Mouse (Mus musculus) limb, embryonic 13.5 days (tissue): ENCODE results near the gene Ncor1. TPM values are rescaled to one million over a fixed set of nuclear protein-coding genes. Genes with fewer than 3 reads are reported as not detected.

ENCODE experiments used
- ATAC-seq: fragments of 200-750 bp; cut with Nextera tagmentation; 2 replicates; pipeline ENCODE4 v1.8.0; 2017; ENCODE audit warnings: low read depth, moderate number of reproducible peaks, moderate TSS enrichment; ENCODE audit not compliant: low FRiP score
- H3K27ac ChIP-seq: fragments of 300-500 bp; sonication (generic); 2 replicates; pipeline ENCODE4 v1.5.1; 2015; ENCODE audit warnings: inconsistent platforms, mild to moderate bottlenecking, moderate library complexity
- H3K27me3 ChIP-seq: fragments of 300-500 bp; sonication (generic); 2 replicates; pipeline ENCODE4 v1.6.1; 2015; ENCODE audit warnings: mild to moderate bottlenecking, inconsistent platforms
- H3K36me3 ChIP-seq: fragments of 300-500 bp; sonication (generic); 2 replicates; pipeline ENCODE4 v1.6.1; 2015; ENCODE audit warnings: inconsistent platforms, mild to moderate bottlenecking, moderate library complexity
- H3K4me1 ChIP-seq: fragments of 300-500 bp; sonication (generic); 2 replicates; pipeline ENCODE4 v1.6.1; 2015; ENCODE audit warnings: inconsistent platforms
- H3K4me2 ChIP-seq: fragments of 300-500 bp; sonication (generic); replicated peaks from 2 replicates; pipeline ENCODE4 v1.6.1; 2015; ENCODE audit warnings: inconsistent platforms, mild to moderate bottlenecking, moderate library complexity
- H3K4me3 ChIP-seq: fragments of 300-500 bp; sonication (generic); 2 replicates; pipeline ENCODE4 v1.5.1; 2015; ENCODE audit warnings: moderate library complexity, mild to moderate bottlenecking, inconsistent platforms
- H3K9ac ChIP-seq: fragments of 300-500 bp; sonication (generic); 2 replicates; pipeline ENCODE4 v1.6.1; 2015; ENCODE audit warnings: mild to moderate bottlenecking, inconsistent platforms
- H3K9me3 ChIP-seq: fragments of 300-500 bp; sonication (generic); 2 replicates; pipeline ENCODE4 v1.6.1; 2016; ENCODE audit warnings: inconsistent platforms
- WGBS: fragments of 180-500 bp; shearing (Covaris S2); methylation state at CpG from one replicate; pipeline ENCODE4 v1.1.7; 2015; 5-methylcytosine and 5-hydroxymethylcytosine counted together
- polyA plus RNA-seq: library from polyadenylated mRNA; unstranded; fragments of >200 nt; fragmentation: Nextera tagmentation; extraction: Ambion mirVana; gene quantifications from 2 replicates; pipeline ENCODE4 v1.2.1, GENCODE M21; 2015

The Ncor1 gene
- polyA plus RNA-seq: 170 and 173 TPM in 2 replicates

DNA sequence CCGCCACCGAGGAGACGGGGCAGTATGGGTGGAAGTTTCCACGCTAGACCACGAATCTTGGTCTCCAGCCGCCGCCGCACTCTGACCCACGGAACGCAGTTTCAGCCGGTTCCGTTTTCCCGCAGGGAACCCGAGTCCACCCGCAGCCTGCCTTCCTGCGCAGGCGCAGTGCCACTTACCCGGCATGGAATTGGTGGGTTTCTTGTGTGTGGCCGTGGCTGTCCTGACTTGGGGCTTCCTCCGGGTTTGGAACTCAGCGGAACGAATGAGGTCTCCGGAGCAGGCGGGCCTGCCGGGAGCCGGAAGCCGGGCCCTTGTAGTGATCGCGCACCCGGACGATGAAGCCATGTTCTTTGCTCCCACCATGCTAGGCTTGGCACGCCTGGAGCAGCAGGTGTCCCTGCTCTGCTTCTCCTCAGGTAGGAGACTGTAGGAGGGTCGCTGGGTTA lies at the start of gene Ncor1, which contains the start of gene Pigl:
Ncor1 (minus strand) TSS at position 266 of the 449 bp plus-strand sequence.
Pigl (plus strand) TSS at position 185 of the 449 bp plus-strand sequence.
- WGBS: 0% methylated on average over 33 of the region's 33 CpGs
- Histone ChIP-seq H3K9ac (peak within 1 kb of the TSS; percentile 99), H3K4me3 (peak within 1 kb of the TSS; percentile 88), H3K4me2 (peak within 1 kb of the TSS; percentile 79), H3K36me3 (no peaks in the 10 kb centered on the region), H3K27me3 (no peaks in the 10 kb centered on the region), H3K9me3 (no peaks in the 10 kb centered on the region), H3K4me1 (peaks cover 18% of the 10 kb centered on the region), H3K27ac (peak within 1 kb of the TSS; percentile 97)
- peak; percentile 57 for ATAC-seq

DNA sequence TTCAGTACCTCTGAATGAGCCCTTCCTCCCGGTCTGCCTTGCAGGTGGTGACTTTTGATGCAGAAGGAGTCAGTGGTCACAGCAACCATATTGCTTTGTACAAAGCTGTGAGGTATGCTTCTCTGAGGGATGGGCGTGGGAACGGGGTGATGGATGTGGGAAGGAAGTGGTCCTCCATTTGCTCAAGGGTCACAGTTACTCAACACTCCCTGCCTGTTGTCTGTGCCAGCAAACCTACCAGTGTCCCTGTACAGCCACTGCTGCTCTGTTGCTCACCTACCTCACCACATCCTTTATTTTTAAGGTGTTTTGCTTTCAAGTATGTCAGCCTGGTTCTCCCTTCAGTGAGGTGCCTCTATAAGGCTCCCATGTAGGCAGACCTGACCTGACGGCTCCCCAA lies 49.3 kb upstream of the Ncor1 start:
- Histone ChIP-seq H3K36me3 (no peaks in the 10 kb centered on the region), H3K27me3 (no peaks in the 10 kb centered on the region), H3K9ac (no peak overlapping the region), H3K27ac (no peak overlapping the region), H3K4me3 (no peak overlapping the region), H3K9me3 (no peaks in the 10 kb centered on the region), H3K4me1 (no peaks in the 10 kb centered on the region), H3K4me2 (no peak overlapping the region)
- 78% methylated on average over 4 of the region's 4 CpGs for WGBS
- no peak for ATAC-seq

DNA sequence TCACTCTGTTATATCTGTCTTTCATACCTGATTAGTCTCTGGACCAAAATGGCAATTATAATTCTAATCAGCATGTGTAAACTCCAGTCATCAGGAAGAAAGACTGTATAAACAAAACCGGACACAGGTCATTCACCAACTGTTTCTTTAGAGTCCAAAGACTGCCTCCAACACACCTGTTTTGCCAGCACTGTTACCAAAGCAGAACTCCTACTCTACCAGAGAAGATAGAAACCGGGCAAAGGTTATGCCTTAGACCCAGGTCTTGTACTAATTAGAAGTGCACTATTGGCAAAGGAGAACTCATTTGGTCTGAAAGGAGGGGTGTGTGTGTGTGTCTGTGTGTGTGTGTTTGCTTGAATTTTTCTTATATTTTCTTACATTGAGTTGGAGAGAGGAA lies 42.2 kb upstream of the Ncor1 start:
- 82% methylated on average over 2 of the region's 2 CpGs for WGBS
- no peaks in the 10 kb centered on the region for H3K4me1 ChIP-seq
- no peaks in the 10 kb centered on the region for H3K27me3 ChIP-seq
- no peak overlapping the region for H3K27ac ChIP-seq
- H3K4me2 ChIP-seq: no peak overlapping the region
- no peaks in the 10 kb centered on the region for H3K9me3 ChIP-seq
- no peaks in the 10 kb centered on the region for H3K36me3 ChIP-seq
- H3K4me3 ChIP-seq: no peak overlapping the region
- H3K9ac ChIP-seq: no peak overlapping the region
- no peak for ATAC-seq

DNA sequence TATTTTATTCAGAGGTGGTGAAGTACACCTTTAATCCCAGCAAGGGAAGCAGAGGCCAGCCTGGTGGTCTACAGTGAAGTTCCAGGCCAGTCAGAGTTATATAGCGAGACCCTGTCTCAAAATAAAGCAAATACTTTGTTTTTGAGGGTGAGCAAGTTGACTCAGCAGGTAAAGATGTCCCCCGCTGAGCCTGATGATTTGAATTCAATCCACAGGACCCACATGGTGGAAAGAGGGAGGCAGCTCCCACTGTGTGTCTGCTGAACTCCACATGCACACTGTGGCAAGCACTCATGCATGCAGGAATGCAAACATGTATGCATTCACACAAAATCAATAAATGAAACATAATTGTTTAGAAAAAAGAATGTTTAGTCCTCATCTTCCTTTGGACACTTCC lies 40.5 kb upstream of the Ncor1 start:
- no peak overlapping the region for H3K27ac ChIP-seq
- H3K4me1 ChIP-seq: peaks cover 9% of the 10 kb centered on the region
- no peaks in the 10 kb centered on the region for H3K27me3 ChIP-seq
- H3K9me3 ChIP-seq: no peaks in the 10 kb centered on the region
- H3K9ac ChIP-seq: no peak overlapping the region
- no peak overlapping the region for H3K4me2 ChIP-seq
- 86% methylated on average over 2 of the region's 2 CpGs for WGBS
- H3K36me3 ChIP-seq: no peaks in the 10 kb centered on the region
- no peak for ATAC-seq
- H3K4me3 ChIP-seq: no peak overlapping the region

DNA sequence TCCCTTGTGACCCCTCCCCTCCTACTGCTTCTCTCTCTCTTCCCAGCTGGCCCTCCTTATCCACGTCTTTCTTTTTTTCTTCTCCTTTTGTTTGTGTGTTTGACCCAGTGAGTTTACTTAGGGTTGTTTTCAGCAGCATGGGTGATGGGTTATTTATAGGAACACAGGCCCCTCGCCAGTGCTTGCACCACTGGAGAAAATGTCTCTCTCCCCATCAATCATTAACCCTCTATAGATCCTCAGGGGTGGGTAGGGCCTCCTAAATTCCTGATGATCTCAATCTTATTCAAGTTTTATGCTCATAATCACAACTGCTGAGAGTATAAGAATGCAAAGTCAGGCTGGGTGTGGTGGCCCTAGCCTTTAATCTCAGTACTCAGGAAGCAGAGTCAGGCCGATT lies 38.8 kb upstream of the Ncor1 start:
- Histone ChIP-seq H3K9ac (no peak overlapping the region), H3K4me3 (no peak overlapping the region), H3K4me2 (no peak overlapping the region), H3K27me3 (no peaks in the 10 kb centered on the region), H3K9me3 (no peaks in the 10 kb centered on the region), H3K27ac (no peak overlapping the region), H3K4me1 (peaks cover 9% of the 10 kb centered on the region), H3K36me3 (no peaks in the 10 kb centered on the region)
- WGBS: 75% methylated on average over 3 of the region's 3 CpGs
- no peak for ATAC-seq

DNA sequence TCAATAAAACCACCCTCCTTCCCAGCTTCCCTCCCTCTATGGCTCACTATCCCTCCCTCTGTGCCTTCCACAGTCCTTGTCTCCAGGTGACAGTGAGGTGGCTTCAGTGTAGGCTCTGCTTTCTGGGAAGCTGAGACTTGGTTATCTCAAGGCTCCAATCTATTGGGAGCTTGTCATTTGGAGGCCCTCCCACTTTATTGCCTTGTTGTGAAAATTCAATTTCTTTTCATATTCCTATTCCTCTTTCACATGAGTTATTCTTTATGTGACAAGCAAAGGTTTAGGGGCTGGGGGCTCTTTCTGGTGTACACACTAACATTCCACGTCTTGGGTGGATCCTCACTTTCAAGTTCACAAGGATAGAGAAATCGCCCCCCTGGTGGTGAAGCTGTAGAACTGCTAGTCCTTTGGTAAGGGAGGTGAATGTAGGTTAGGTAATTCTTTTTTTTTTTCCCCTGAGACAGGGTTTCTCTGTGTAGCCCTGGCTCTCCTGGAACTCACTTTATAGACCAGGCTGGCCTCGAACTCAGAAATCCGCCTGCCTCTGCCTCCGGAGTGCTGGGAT lies 37.9 kb upstream of the Ncor1 start:
- Histone ChIP-seq H3K4me3 (no peak overlapping the region), H3K27ac (no peak overlapping the region), H3K9ac (no peak overlapping the region), H3K4me1 (peaks cover 9% of the 10 kb centered on the region), H3K36me3 (no peaks in the 10 kb centered on the region), H3K4me2 (no peak overlapping the region), H3K9me3 (no peaks in the 10 kb centered on the region), H3K27me3 (no peaks in the 10 kb centered on the region)
- whole genome bisulfite sequencing: 59% methylated on average over 5 of the region's 5 CpGs
- ATAC-seq: no peak

DNA sequence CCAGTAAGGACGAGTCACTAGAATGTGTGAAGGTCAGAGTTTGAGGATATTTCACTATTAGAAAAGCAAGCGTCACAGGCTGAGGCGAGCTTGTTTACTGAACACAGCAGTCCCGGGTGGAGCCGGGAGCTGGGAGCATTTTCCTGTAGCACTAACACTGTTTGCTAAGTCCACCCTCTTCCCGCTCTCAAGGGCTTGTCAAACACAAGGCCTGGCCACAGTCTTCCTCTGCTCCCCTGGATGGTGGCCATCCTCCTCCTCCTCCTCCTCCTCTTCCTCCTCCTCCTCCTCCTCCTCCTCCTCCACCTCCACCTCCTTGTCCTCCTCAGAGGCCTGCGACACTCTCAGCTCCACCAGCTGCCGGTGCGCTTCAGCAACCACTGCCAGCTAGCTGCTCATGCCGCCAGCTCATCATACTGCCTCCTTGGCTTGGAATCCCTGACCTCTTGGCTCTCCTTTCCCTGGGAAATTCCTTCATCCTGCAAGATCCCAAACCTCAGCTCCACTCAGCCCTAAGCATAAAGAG lies 37.0 kb upstream of the Ncor1 start:
- WGBS: 30% methylated on average over 7 of the region's 10 CpGs
- no peaks in the 10 kb centered on the region for H3K27me3 ChIP-seq

DNA sequence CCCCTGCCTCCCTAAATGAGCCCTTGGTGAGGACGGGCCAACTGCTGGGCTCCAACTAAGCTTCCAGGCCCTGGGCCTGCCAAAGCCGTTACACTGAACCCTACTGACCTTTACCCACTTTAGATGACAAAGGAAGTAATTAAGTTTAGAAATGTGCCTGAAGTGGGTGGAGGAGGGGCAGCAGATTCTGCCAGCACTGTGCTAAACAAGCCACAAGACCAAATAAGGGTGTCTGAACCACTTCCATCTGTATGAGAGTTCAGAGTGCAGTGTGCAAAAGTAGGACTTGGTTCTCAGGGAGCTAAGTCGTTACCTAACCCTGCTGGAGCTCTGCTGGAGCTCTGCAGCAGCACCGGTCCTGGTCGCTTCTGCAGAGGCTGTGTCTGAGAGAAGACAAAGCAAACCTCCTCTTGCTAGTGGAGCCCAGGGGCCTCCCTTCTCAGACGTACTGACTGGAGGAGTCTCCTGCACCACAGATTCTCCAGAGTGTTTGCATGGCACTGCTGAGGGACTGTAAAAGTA lies 36.5 kb upstream of the Ncor1 start:
- 5% methylated on average over 6 of the region's 6 CpGs for WGBS
- no peaks in the 10 kb centered on the region for H3K27me3 ChIP-seq
- H3K27ac ChIP-seq: peak overlapping the region; percentile 34
- peaks cover 9% of the 10 kb centered on the region for H3K4me1 ChIP-seq
- H3K4me3 ChIP-seq: no peak overlapping the region
- no peaks in the 10 kb centered on the region for H3K9me3 ChIP-seq
- ATAC-seq: no peak; the same call in 1 of the 2 replicates
- no peak overlapping the region for H3K9ac ChIP-seq
- H3K4me2 ChIP-seq: no peak overlapping the region
- H3K36me3 ChIP-seq: no peaks in the 10 kb centered on the region

More for the DNA sequence above, 37.0 kb upstream of the Ncor1 start:
- no peaks in the 10 kb centered on the region for H3K36me3 ChIP-seq
- H3K27ac ChIP-seq: peak overlapping the region; percentile 34
- no peak overlapping the region for H3K4me3 ChIP-seq
- H3K4me2 ChIP-seq: no peak overlapping the region
- peaks cover 9% of the 10 kb centered on the region for H3K4me1 ChIP-seq
- no peaks in the 10 kb centered on the region for H3K9me3 ChIP-seq
- no peak overlapping the region for H3K9ac ChIP-seq
- no peak for ATAC-seq

DNA sequence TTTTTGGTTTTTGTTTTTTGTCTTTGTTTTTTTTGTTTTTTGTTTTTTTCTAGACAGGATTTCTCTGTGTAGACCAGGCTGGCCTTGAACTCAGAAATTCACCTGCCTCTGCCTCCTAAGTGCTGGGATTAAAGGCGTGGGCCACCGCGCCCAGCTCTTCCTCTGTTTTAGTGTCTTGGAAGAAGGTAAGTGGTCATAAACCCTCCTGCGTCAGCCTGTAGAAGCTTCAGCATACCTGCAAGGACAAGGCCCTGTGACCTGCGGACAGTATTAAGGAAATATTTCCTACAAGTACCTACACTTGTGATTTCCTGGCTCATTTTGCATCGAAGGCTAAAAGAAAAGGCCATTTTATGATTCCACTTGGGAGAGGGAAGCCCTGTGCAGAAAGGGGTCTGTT lies 35.4 kb upstream of the Ncor1 start:
- Histone ChIP-seq H3K4me1 (peaks cover 13% of the 10 kb centered on the region), H3K4me2 (no peak overlapping the region), H3K9me3 (no peaks in the 10 kb centered on the region), H3K27me3 (no peaks in the 10 kb centered on the region), H3K4me3 (no peak overlapping the region), H3K36me3 (no peaks in the 10 kb centered on the region), H3K27ac (no peak overlapping the region), H3K9ac (no peak overlapping the region)
- WGBS: 95% methylated on average over 6 of the region's 6 CpGs
- ATAC-seq: no peak

DNA sequence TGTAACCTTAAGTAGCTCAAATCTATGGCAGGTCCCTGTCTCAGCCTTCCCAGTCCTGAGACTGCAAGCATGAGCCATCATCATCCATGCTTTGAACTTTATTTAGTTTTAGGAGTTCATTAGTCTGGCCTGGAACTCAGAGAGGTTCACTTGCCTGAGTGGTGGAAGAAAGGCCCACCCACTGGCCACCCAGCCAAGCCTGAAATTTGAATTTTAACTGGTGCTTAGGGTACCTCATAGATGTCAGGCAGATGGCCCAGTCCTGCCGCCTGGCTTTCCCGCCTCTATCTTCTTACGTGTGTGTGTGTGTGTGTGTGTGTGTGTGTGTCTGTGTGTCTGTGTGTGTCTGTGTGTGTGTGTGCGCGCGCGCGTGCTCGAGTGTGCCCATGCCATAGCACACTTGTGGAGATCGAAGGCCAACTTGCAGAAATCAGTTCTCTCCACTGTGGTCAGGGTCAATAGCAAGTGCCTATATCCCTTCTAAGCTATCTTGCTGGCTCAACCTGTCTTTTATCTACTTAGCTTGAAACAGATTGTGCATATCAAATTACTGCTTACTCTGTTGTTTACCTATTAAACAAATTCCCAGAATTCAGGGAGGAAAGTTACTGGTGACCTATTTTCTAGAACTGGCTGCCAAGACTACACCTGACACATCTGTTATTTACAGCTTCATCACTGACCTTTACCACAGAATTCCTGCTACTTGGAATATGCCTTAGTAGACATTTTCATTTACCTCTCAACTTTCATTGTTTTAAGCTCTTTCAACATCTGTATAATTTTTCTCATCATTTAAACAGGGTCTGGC lies 29.4 kb upstream of the Ncor1 start:
- Histone ChIP-seq H3K27me3 (no peaks in the 10 kb centered on the region), H3K4me2 (no peak overlapping the region), H3K4me3 (no peak overlapping the region), H3K9me3 (no peaks in the 10 kb centered on the region), H3K36me3 (no peaks in the 10 kb centered on the region), H3K4me1 (peaks cover 4% of the 10 kb centered on the region; the same call in 1 of the 2 replicates), H3K9ac (no peak overlapping the region), H3K27ac (no peak overlapping the region)
- 94% methylated on average over 10 of the region's 10 CpGs for WGBS
- ATAC-seq: no peak

DNA sequence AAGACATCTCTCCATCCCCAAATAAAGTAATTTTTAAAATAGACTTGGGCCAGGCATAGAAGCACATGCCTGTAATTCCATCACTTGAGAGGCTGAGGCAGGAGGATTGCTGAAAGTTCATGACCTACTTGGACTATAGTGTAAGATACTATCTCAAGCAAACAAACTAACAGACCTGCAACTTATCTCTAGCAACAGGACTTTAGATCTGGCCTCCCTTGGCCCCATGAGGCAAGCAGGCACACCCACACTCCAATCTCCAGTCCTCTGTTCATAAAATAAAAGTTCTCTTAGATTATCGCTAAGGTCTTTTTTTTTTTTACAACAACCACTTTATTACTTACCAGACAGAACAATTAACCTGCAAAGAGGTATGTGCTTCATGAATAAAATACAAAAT lies 28.6 kb upstream of the Ncor1 start:
- no peak for ATAC-seq
- H3K4me1 ChIP-seq: peaks cover 4% of the 10 kb centered on the region; the same call in 1 of the 2 replicates
- H3K27me3 ChIP-seq: no peaks in the 10 kb centered on the region
- no peak overlapping the region for H3K27ac ChIP-seq
- no peak overlapping the region for H3K4me2 ChIP-seq
- H3K9me3 ChIP-seq: no peaks in the 10 kb centered on the region
- 68% methylated on average over 1 of the region's 1 CpGs for WGBS
- H3K36me3 ChIP-seq: no peaks in the 10 kb centered on the region
- H3K4me3 ChIP-seq: no peak overlapping the region
- no peak overlapping the region for H3K9ac ChIP-seq

DNA sequence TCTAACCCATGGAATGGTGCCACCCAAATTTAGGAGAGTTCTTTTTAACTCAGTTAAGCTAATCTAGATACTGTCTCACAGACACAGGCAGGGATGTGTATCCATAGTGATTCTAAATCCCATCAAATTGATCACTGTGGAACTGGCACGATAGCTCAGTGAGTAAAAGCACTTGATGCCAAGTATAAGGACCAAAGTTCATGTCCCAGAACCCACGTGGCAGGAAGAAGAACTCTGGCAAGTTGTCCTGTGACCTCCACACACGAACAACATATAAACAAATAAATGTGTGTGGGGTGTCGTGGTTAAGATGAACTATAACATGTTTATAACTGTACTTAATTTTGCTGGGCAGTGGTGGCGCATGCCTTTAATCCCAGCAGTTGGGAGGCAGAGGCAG lies 21.2 kb upstream of the Ncor1 start:
- Histone ChIP-seq H3K4me3 (no peak overlapping the region), H3K4me2 (no peak overlapping the region), H3K36me3 (no peaks in the 10 kb centered on the region), H3K27ac (no peak overlapping the region), H3K9ac (no peak overlapping the region), H3K9me3 (no peaks in the 10 kb centered on the region), H3K4me1 (no peaks in the 10 kb centered on the region), H3K27me3 (no peaks in the 10 kb centered on the region)
- WGBS: 85% methylated on average over 5 of the region's 5 CpGs
- ATAC-seq: no peak
